Mouse (Mus musculus) heart, postnatal 10 days (tissue): ENCODE data around the gene Sh2d7. TPM values are rescaled to one million over a fixed set of nuclear protein-coding genes. Genes with fewer than 3 reads are reported as not detected.

Source experiments
- total RNA-seq, 2 experiments: library from RNA; stranded (reverse); gene quantifications; 2 replicates each; pipeline ENCODE4 v1.2.3; 2021

Sh2d7 gene
- total RNA-seq, 2 experiments from 2014 or later, result not detected

Other genes starting within 250 kb of the Sh2d7 start
- gene Dmxl2, start 37.4 kb upstream of the Sh2d7 start, total RNA-seq, result 10 to 100 TPM; 19.1 to 22.1 TPM
- 10 to 100 TPM in 1 of 2 experiments, 1 to 10 TPM in 1; 2.9 to 11.0 TPM for gene Cib2, start 21.2 kb downstream of the Sh2d7 start, total RNA-seq
- 100 to 1,000 TPM; 529 to 594 TPM for gene Idh3a, start 47.4 kb downstream of the Sh2d7 start, total RNA-seq
- under 1 TPM in 1 of 2 experiments, not detected in 1; 0.62 TPM for gene Acsbg1, start 122.9 kb downstream of the Sh2d7 start, total RNA-seq
- gene Dnaja4, start 159.9 kb downstream of the Sh2d7 start, total RNA-seq, result 10 to 100 TPM; 44.1 to 53.9 TPM
- gene Wdr61, start 195.5 kb downstream of the Sh2d7 start, total RNA-seq, result 10 to 100 TPM; 39.7 to 45.6 TPM
- not detected for gene Crabp1, start 225.8 kb downstream of the Sh2d7 start, total RNA-seq